Mouse (Mus musculus): ENCODE measurements around the gene Unc5cl.

Unc5cl gene

GRCm38 (mm10) chr17:48432158-48432980 is 22.3 kb upstream of the Unc5cl start, which contains the start of gene Apobec2:
Gene Apobec2, minus strand, starts transcription at chr17:48432930.
- no peak for DNase-seq

DNA sequence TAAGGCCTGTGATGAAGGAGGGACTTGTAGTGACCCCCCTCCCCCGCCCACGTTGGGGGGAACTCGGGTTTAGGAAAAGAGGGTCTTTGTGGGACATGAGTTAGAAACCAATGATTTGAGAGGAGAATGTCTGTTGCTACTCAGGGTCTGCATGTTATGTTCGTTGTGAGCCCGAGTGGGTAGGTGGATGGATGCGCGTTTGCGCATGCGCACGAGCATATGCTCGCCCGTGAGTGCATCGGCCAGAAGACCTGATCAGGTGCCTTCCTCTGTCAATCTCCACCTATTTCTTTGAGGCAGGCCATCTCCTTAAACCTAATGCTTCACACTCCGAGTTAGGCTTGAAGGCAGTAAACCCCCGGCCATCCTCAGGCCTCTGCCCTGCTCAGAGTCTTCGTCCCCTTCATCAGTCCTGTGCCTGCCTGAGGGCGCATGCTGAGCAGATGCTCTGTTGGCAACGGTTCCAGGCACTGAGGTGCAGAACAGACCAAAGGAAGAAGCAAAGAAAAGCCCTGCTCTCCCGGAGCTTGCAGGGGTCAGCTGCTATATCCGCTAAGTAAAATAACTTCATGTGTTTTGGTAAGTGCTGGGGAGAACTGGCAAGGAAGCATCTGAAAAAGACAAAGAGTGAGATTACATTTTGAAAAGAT is 21.6 kb upstream of the Unc5cl start:
- DNase-seq = no peak

GRCm38 (mm10) chr17:48433689-48434330 is 20.9 kb upstream of the Unc5cl start:
- no peak for DNase-seq

GRCm38 (mm10) chr17:48434479-48434878 is 20.2 kb upstream of the Unc5cl start:
- DNase-seq = no peak

DNA sequence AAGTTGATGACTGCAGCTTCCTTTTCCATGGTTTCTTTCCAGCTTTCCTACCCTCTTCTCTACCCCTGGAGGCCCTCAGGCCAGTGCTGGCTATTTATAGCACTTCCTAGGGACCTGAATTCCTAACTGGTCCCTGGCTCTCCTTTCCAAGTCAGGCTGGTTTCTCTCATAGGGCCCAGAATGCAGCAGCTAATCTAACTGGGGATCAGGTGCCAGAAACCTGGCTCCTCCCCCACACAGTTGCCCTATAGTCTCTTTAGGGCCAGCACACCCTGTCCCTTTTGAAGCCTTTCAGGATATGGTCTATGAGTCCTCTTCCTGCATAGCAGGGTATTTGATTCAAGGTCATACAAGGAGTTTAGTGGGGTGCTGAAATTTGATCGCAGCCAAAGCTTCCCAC is 18.2 kb upstream of the Unc5cl start:
- no peak for DNase-seq

GRCm38 (mm10) chr17:48437421-48437911 is 17.2 kb upstream of the Unc5cl start:
- DNase-seq = peak; percentile 61

DNA sequence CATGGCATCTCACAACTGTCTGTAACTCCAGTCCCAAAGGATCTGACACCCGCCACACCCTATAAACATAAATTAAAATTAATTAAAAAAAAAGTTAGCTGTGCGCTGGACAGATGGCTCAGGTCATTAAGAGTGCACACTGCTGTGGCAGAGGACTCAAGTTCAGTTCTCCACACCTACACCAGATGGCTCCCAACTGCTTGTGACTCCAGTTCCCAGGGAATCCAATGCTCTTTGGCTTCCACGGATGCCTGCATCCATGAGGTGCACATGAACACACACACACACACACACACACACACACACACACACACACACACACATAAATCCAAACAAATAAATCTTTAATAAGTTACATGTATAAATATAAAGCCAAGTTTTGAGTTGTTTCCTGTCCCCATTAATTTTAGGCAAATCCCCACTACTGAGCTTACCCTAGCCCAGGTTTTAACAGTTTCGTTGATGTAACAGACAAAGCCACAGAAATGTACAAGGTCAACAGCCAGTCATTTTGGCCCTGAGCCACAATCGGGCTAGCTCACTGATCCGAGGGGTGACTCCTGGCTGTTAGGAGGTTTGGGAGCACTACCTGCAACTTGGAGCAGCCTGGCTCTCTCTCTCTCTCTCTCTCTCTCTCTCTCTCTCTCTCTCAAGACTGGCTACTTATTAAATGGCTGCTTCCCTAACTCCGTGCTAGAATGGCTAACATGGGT is 11.8 kb upstream of the Unc5cl start:
- peak; percentile 41 for DNase-seq

- DNase-seq = no peak
Measured at GRCm38 (mm10) chr17:48443542-48444145, 11.1 kb upstream of the Unc5cl start.

- DNase-seq = no peak
Measured at GRCm38 (mm10) chr17:48447675-48448074, 7.0 kb upstream of the Unc5cl start.

DNA sequence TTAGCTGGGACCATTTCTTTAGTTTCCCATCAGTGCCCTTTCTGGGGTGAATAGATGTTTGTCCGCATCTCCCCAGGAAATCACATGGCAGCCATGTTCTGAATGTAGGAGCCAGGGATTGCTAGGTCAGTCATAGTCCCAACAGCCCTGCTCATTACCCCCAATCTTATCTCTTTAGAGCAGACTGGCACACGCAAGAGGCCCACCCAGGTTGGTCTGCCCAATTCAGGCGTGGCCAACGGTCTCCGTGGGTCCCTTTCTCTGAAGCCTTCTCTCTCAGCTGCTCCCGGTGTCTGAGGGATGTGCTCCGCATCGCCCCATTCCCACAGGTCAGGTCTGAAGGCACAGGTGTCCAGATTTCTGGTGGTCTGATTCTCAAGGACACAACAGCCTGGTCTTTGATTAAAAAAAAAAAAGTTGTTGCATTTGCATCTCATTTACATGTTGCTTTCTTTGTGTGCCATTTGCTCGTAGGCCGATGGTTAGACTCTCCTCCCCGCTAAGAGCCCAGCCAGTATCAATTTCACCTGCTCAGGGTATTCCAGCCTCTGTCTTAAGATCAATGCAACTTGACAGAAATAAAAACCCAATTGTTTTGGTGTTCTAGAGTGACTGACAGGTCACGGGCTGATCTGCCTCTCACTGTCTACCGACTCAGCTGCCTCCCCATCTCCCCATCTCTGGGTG is 3.9 kb upstream of the Unc5cl start:
- DNase-seq = no peak

DNA sequence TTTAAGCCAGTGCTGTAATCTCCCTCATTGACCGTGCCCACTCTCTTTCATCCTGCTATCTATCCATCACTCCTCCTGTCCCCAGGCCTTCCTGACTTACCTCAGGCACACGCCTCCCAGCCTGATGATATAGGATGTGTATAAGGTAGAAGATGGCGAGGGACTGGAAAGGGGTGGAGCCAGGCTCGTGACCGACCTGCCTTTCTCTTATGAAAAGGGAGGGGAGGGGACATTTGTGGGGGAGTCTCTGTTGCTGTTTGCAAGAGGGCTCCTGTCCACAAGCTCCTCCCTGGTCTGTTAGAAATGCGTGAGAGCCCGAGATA is 3.4 kb upstream of the Unc5cl start, which contains the start of gene Tspo2:
Gene Tspo2 (minus strand): TSS at position 170 of the 323 bp plus-strand sequence.
- no peak for DNase-seq

DNA sequence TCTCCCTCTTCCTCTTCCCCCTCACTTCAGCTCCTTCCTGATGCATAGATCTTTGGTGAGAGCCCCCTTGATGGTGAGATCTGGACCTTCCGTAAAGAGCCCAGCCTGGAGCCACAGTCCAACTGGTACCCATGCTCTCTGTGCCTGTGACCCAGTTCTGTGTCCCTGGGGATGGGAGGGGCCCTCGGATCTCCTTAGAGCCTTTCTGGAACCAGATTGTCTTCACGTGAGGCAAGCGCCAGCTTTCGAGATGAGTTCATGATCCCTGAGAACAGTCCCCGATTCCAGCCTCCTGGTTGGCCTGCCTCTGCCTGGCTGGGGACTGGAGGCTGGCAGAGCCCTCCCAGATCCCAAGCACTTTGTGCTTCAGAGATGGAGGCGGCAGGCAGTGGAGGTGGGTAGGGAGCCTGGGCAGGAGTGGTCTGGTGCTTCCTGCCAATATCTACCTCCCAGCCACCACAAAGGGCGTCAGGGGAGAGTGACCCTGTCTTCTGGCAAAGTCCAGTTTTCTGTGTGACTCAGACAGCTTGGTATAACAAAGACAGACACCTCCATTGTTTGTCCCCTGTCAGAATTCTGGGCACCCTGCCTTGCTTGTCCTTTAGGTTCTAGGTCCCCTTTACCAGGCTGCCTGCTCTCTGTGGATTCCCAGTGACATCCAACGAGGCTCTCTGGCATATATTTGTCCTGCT is 2.8 kb upstream of the Unc5cl start:
- DNase-seq = no peak

GRCm38 (mm10) chr17:48453489-48453888 is 1.2 kb upstream of the Unc5cl start:
- no peak for DNase-seq

DNA sequence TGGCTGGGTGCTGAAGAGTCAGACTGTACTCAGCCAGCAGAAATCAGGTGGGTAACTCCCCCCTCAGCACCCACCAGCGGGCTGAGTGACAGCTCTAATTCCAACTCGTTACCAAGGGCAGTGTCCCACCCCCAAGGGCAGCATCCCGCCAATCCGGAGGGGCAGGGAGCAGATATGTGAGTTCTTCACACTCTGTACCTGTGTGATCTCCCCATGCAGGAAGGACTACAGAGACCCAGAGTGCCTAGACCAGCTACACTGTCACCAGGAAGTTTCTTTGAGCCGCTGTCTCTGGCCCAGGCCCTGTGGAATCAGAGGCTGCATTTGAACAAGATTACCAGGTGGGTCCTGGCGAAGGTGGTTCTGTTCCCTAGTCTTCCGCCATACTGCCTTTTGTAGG is 511 bp upstream of the Unc5cl start:
- DNase-seq = no peak

GRCm38 (mm10) chr17:48455955-48456354 is 1.3 kb downstream of the Unc5cl start:
- DNase-seq = no peak

GRCm38 (mm10) chr17:48457971-48458653 is 3.4 kb downstream of the Unc5cl start:
- no peak for DNase-seq

DNA sequence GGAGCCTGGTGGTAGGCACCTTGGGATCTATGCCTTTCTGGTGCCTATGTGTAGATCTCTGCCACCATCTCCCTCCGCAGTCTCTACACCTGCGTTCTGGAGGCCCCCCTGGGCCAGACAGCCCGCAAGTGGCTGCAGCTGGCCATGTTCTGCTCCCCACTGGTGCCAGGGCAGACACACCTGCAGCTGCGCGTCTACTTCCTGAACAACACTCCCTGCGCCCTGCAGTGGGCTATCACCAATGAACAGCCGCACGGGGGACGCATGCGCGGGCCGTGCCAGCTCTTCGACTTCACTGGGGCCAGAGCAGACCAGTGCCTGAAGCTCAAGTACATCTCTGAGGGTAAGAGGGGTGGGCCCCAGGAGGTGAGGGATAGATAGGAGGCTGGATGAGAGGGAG is 7.4 kb downstream of the Unc5cl start:
- DNase-seq = no peak

DNA sequence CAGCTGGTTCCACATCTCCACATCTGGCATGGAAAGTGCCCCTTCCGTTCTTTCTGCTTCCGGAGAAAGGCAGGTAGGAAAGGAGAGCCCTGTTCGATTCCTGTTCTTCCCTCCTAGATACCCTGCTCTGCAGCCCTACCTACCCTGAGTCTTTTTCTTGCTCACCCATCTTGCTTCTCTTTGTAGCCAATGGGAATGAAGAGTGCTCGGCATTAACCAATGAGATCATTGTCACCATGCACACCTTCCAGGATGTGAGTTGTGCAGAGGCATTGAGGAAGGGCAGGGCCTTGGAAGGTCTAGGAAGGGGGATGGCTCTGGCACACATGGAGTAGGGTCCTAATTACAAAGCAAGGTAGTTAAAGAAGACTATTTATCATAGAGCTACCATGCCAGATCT is 8.7 kb downstream of the Unc5cl start:
- DNase-seq = no peak

DNA sequence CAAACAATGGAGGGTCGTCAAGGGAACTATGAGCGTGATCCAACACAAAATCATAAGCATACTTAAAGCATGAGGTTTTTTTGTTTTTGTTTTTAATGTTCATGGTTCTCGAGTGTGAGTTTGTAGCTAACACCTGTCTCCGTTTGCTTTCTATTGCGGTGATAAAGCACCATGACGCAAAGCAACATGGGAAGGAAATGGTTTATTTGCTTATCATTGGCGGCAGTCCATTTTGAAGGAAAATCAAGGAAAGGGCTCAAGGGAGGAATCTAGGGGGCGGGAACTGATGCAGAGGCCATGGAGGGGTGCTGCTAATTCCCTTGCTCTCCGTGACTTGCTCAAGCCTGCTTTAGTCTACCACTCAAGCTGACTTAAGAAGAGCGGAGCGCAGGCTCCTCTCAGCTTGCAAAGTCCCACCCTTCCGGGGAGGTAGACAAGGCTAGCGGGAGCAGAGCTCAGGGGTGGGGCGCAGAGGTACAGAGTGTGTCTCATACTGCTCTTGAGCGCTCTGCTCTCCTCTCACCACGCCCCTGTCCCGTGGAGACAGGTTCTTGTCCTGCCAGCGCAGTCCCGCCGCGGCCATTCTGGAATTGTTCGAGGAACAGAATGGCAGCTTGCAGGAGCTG is 12.2 kb downstream of the Unc5cl start:
- peak; percentile 15 for DNase-seq
